Mouse (Mus musculus) intestine, postnatal 0 days (tissue): Measurements from ENCODE around the gene Prss21. TPM values are rescaled to one million over a fixed set of nuclear protein-coding genes. Genes with fewer than 3 reads are reported as not detected.

Source experiments
- ATAC-seq: fragments of 200-750 bp; cut with Nextera tagmentation; 2 replicates; pipeline ENCODE4 v1.8.0; 2017; ENCODE audit warnings: mild to moderate bottlenecking, moderate TSS enrichment, moderate library complexity
- H3K27ac ChIP-seq: fragments of 300-500 bp; sonication (generic); 2 replicates; pipeline ENCODE4 v1.5.1; 2014; ENCODE audit warnings: mild to moderate bottlenecking, low read depth, low read length, moderate library complexity
- H3K27me3 ChIP-seq: fragments of 300-500 bp; sonication (generic); replicated peaks from 2 replicates; pipeline ENCODE4 v1.6.1; 2014; ENCODE audit warnings: low read length, mixed read lengths; ENCODE audit not compliant: control insufficient read depth, insufficient read depth
- H3K36me3 ChIP-seq: fragments of 300-500 bp; sonication (generic); 2 replicates; pipeline ENCODE4 v1.6.1; 2014; ENCODE audit warnings: mild to moderate bottlenecking, moderate library complexity; ENCODE audit not compliant: control insufficient read depth, insufficient read depth
- H3K4me1 ChIP-seq: fragments of 300-500 bp; sonication (generic); replicated peaks from 2 replicates; pipeline ENCODE4 v1.6.1; 2014; ENCODE audit warnings: antibody characterized with exemption, low read length, mixed read lengths; ENCODE audit not compliant: control insufficient read depth, insufficient read depth
- H3K4me2 ChIP-seq: fragments of 300-500 bp; sonication (generic); replicated peaks from 2 replicates; pipeline ENCODE4 v1.6.1; 2014; ENCODE audit warnings: low read depth, mild to moderate bottlenecking, moderate library complexity
- H3K4me3 ChIP-seq: fragments of 300-500 bp; sonication (generic); 2 replicates; pipeline ENCODE4 v1.5.1; 2014; ENCODE audit warnings: low read depth, low read length
- H3K9ac ChIP-seq: fragments of 300-500 bp; sonication (generic); 2 replicates; pipeline ENCODE4 v1.6.1; 2014; ENCODE audit warnings: mild to moderate bottlenecking, low read depth, low read length
- H3K9me3 ChIP-seq: fragments of 300-500 bp; sonication (generic); 2 replicates; pipeline ENCODE4 v1.6.1; 2016; ENCODE audit warnings: mixed run types; ENCODE audit not compliant: control insufficient read depth
- CTCF ChIP-seq: sonication (generic); IDR thresholded peaks from 2 replicates; pipeline ENCODE4 v1.5.1; 2016; ENCODE audit warnings: low read depth, mild to moderate bottlenecking, control low read depth, antibody characterized with exemption, moderate library complexity
- WGBS: fragments of 180-500 bp; shearing (Covaris S2); extraction: QIAGEN DNeasy Blood & Tissue Kit; methylation state at CpG from one replicate; pipeline ENCODE4 v1.1.7; 2014; 5-methylcytosine and 5-hydroxymethylcytosine counted together
- polyA plus RNA-seq: library from polyadenylated mRNA; unstranded; fragments of >200 nt; fragmentation: Nextera tagmentation; extraction: Ambion mirVana; gene quantifications from 2 replicates; pipeline ENCODE4 v1.2.1, GENCODE M21; 2015

The Prss21 gene
- polyA plus RNA-seq, 1 experiment from 2014 or later = not detected

- Histone ChIP-seq H3K9me3 (peaks cover 6% of the 10 kb centered on the region; the same call in 1 of the 2 replicates), H3K36me3 (peaks cover 84% of the 10 kb centered on the region)
- WGBS = 87% methylated on average over 12 of the region's 12 CpGs
Observed at GRCm38 (mm10) chr17:23823614-23824013, 44.2 kb upstream of the Prss21 start.

GRCm38 (mm10) chr17:23825591-23825990 lies 42.3 kb upstream of the Prss21 start:
- H3K4me2 ChIP-seq = no peak overlapping the region

More at GRCm38 (mm10) chr17:23823614-23824013, 44.2 kb upstream of the Prss21 start:
- H3K27me3 ChIP-seq = no peaks in the 10 kb centered on the region
- ATAC-seq = no peak
- no peak overlapping the region for H3K9ac ChIP-seq
- no peak overlapping the region for H3K4me3 ChIP-seq
- H3K4me2 ChIP-seq = no peak overlapping the region
- no peaks in the 10 kb centered on the region; the same call in none of the 2 replicates for H3K4me1 ChIP-seq
- no peak overlapping the region; the same call in 1 of the 2 replicates for H3K27ac ChIP-seq
- no peak for TF ChIP-seq CTCF

GRCm38 (mm10) chr17:23828271-23829001 lies 39.4 kb upstream of the Prss21 start:
- no peaks in the 10 kb centered on the region; the same call in none of the 2 replicates for H3K4me1 ChIP-seq
- peak overlapping the region; percentile 87 for H3K4me2 ChIP-seq
- WGBS = under 1% methylated on average over 45 of the region's 47 CpGs
- peaks cover 36% of the 10 kb centered on the region for H3K36me3 ChIP-seq
- H3K9me3 ChIP-seq = no peaks in the 10 kb centered on the region
- TF ChIP-seq CTCF = peak; percentile 51
- peak; percentile 62 for ATAC-seq
- no peaks in the 10 kb centered on the region for H3K27me3 ChIP-seq
- H3K9ac ChIP-seq = peak overlapping the region; percentile 69
- peak overlapping the region; percentile 67 for H3K4me3 ChIP-seq
- H3K27ac ChIP-seq = peak overlapping the region; percentile 79

More at GRCm38 (mm10) chr17:23825591-23825990, 42.3 kb upstream of the Prss21 start:
- Histone ChIP-seq H3K4me3 (no peak overlapping the region), H3K27me3 (no peaks in the 10 kb centered on the region), H3K4me1 (no peaks in the 10 kb centered on the region; the same call in none of the 2 replicates), H3K36me3 (peaks cover 64% of the 10 kb centered on the region), H3K27ac (peak overlapping the region; percentile 21; the same call in 1 of the 2 replicates), H3K9me3 (no peaks in the 10 kb centered on the region), H3K9ac (no peak overlapping the region)
- no peak for ATAC-seq
- no peak for TF ChIP-seq CTCF
- WGBS = 72% methylated on average over 4 of the region's 4 CpGs

- Histone ChIP-seq H3K4me2 (peak within 1 kb of the TSS; percentile 87), H3K4me1 (no peaks in the 10 kb centered on the region; the same call in none of the 2 replicates), H3K27me3 (no peaks in the 10 kb centered on the region), H3K36me3 (peaks cover 29% of the 10 kb centered on the region), H3K27ac (peak within 1 kb of the TSS; percentile 79), H3K9me3 (no peaks in the 10 kb centered on the region), H3K4me3 (peak within 1 kb of the TSS; percentile 67), H3K9ac (peak within 1 kb of the TSS; percentile 69)
- peak; percentile 93 for ATAC-seq
- under 1% methylated on average over 30 of the region's 42 CpGs for WGBS
- TF ChIP-seq CTCF = peak; percentile 80
Observed at GRCm38 (mm10) chr17:23829064-23829619, 38.7 kb upstream of the Prss21 start, which contains the start of gene Elob. Elob (minus strand) TSS chr17:23829136.

- no peak overlapping the region for H3K27ac ChIP-seq
- no peak for ATAC-seq
- WGBS = 97% methylated on average over 1 of the region's 1 CpGs
Observed at GRCm38 (mm10) chr17:23831201-23831600, 36.7 kb upstream of the Prss21 start.

GRCm38 (mm10) chr17:23836006-23836575 lies 31.8 kb upstream of the Prss21 start, which contains the start of gene Prss33:
Prss33 (minus strand) TSS chr17:23836056.
- Histone ChIP-seq H3K4me2 (no peak within 1 kb of the TSS), H3K36me3 (no peaks in the 10 kb centered on the region), H3K9me3 (no peaks in the 10 kb centered on the region), H3K4me3 (no peak within 1 kb of the TSS), H3K4me1 (no peaks in the 10 kb centered on the region), H3K27me3 (no peaks in the 10 kb centered on the region), H3K27ac (no peak within 1 kb of the TSS), H3K9ac (no peak within 1 kb of the TSS)
- WGBS = 71% methylated on average over 8 of the region's 8 CpGs
- no peak for TF ChIP-seq CTCF
- no peak for ATAC-seq

More at GRCm38 (mm10) chr17:23831201-23831600, 36.7 kb upstream of the Prss21 start:
- no peak for TF ChIP-seq CTCF
- Histone ChIP-seq H3K9ac (no peak overlapping the region), H3K4me3 (no peak overlapping the region), H3K36me3 (peaks cover 10% of the 10 kb centered on the region; the same call in 1 of the 2 replicates), H3K4me2 (no peak overlapping the region), H3K4me1 (no peaks in the 10 kb centered on the region; the same call in none of the 2 replicates), H3K27me3 (no peaks in the 10 kb centered on the region), H3K9me3 (no peaks in the 10 kb centered on the region)
